Mouse (Mus musculus) bone marrow macrophage, adult 2 months (primary cell): ENCODE data around the gene Methig1. TPM values are rescaled to one million over a fixed set of nuclear protein-coding genes. Genes with fewer than 3 reads are reported as not detected.

Experiments
- H3K27ac ChIP-seq: 2 replicates; pipeline ENCODE4 v1.5.1; 2012; ENCODE audit warnings: low read depth, low read length; ENCODE audit not compliant: insufficient read depth
- H3K4me1 ChIP-seq: 2 replicates; pipeline ENCODE4 v1.6.1; 2012; ENCODE audit warnings: low read length; ENCODE audit not compliant: control insufficient read depth, insufficient read depth
- H3K4me3 ChIP-seq: 2 replicates; pipeline ENCODE4 v1.5.1; 2012; ENCODE audit warnings: mild to moderate bottlenecking, low read length, moderate library complexity; ENCODE audit not compliant: insufficient read depth
- CTCF ChIP-seq: IDR thresholded peaks from 2 replicates; pipeline ENCODE4 v1.5.1; 2012; ENCODE audit warnings: low read depth, mild to moderate bottlenecking, low read length, moderate library complexity
- POLR2A ChIP-seq: IDR thresholded peaks from 2 replicates; pipeline ENCODE4 v1.6.1; 2012; ENCODE audit warnings: mild to moderate bottlenecking, low read depth, low read length, borderline replicate concordance
- polyA plus RNA-seq: library from polyadenylated mRNA; stranded (reverse); fragments of >200 nt; gene quantifications from 2 replicates; pipeline ENCODE4 v1.2.4, GENCODE M21; 2012; ENCODE audit not compliant: missing spikeins, insufficient read depth, insufficient read length

Methig1 gene
- polyA plus RNA-seq, 1 experiment, result not detected

DNA sequence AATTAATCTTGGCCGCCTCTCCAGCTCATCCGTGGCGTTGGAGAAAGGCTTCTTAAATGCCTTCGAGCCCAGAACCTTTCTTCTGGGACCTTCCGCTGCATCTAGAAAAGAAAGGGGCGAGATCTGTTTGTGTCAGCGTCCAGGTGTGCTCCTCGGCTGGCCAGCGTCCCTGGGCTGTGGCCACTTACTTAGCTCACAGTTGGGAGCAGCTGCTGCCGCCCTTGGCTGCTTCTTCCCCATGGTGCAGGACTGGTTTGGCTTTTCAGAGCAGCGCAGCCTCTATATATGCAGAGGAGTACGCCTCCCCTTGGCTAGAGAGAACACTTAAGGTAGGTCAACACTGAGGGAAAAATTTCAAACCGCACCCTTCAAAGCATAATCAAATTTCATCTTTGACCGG lies 71.0 kb downstream of the Methig1 start:
- Histone ChIP-seq H3K4me3 (peak overlapping the region; percentile 70), H3K4me1 (peaks cover 24% of the 10 kb centered on the region), H3K27ac (no peak overlapping the region)
- no peak for TF ChIP-seq POLR2A

DNA sequence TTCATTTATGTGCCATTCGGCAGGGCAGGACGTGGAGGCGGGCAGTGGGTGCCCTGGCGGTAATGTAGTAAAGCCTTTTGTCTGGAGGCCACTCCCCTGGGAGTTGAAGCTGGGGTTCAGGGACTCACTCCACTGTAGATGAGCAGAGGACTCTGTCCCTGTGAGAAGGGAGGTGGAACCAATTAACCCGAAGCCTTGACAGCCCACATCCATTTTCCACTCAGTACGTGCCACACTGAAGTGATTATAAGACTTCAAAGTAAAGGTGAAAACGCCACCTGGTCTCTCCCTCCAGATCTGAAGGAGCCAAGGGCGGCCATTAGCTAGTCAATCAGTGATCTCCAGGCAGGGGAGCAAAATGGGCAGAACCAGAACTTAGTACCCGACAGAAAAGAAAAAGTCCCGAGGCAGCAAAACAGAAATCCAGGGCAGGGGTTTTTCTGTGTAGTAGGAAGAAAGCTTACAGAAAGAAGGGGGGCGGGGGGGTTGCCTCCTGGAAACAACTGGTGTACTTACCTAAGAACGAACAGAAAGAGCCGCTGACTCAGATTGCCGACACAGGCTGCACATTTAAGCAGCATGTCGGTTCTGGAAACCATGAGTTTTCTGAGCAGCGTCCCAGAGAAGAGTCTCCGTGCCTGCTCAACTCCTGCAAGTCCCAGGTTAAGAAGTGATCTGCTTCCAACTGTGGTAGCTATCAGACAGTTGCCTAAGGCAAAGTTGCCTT lies 71.6 kb downstream of the Methig1 start, which contains the start of gene Slc11a2:
Gene Slc11a2, minus strand, starts transcription at position 677 of the 727 bp plus-strand sequence.
- no peak for TF ChIP-seq CTCF
- no peak for TF ChIP-seq POLR2A
- Histone ChIP-seq H3K27ac (no peak within 1 kb of the TSS), H3K4me1 (peaks cover 17% of the 10 kb centered on the region), H3K4me3 (peak within 1 kb of the TSS; percentile 70)

DNA sequence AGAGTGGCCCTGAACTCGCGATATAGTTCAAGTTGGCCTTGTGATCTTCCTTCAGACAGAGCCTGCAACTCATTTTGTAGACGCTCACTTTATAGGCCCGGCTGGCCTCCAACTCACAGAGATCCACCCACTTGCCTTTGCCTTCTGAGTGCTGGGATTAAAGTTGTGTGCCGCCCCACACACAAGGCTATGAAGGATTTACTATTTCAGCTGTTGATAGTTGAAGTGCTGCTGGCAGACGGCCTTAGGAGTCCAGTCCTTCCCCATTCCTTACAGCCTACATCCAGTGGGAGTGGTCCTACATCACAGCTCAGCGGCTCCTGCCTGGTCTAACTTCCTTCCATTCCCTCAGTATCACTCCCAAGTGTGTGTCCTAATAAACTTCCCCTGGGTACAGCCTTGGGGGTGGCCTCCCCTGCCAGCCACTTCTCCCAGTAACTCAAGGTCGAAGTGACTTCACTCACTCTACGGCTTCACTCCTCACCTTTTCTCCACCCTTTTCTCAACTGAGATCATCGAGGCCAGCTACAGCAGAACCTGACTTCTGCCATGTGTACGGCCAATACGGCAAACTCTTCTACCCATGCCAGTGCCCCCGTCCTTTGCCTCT lies 75.5 kb downstream of the Methig1 start:
- TF ChIP-seq CTCF (no peak), POLR2A (no peak)
- Histone ChIP-seq H3K4me3 (no peak overlapping the region), H3K4me1 (peaks cover 12% of the 10 kb centered on the region), H3K27ac (no peak overlapping the region)

DNA sequence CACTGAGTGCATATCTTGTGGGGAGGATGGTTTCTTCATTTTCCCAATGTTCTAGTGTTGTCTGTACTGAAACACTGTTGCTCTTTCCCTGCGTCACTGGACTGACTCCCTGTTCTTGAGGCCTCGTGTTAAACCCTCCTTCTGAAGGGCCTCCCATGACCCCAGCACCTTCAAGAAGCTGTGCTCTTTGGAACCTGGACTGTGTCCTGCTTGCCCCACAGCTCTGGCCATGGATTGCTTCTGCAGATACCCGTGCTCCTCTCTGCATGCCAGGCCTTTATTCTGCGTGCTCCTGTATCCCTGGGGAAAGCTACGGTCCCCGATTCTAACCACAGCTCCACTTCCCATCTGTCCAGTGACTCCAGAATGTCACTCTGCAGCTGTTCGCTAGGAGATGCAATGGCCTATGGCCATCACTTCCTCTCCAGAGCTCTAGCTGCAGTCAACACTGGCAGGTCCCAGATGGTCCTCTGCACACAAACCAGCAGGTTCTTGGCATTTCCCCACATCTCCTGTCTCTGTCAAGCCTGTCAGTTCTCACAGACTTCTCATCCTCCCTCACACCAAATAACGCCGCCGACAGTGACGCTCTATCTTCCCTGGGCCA lies 77.1 kb downstream of the Methig1 start:
- H3K27ac ChIP-seq, result no peak overlapping the region
- H3K4me1 ChIP-seq, result peaks cover 9% of the 10 kb centered on the region
- TF ChIP-seq POLR2A (no peak), CTCF (no peak)
- no peak overlapping the region for H3K4me3 ChIP-seq

DNA sequence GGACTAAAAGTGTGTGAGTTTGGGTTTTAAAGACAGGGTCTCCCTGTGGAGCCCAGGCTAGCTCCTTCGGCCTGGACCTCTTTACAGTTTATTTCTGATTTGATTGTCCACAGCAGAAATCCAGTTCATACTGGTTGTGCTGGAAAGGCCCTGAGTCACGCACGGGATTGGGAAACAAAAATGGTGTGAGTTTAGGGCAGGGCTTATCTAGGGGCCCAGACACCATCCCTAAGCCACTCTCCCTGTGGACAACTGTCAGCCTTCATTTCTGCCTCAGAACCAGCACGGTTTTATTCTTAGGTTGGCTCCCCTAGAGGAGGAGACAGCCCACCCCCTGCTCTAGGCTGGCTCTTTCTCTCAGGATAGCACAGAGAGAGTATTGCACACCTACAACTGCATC lies 80.3 kb downstream of the Methig1 start:
- H3K27ac ChIP-seq, result no peak overlapping the region
- H3K4me3 ChIP-seq, result no peak overlapping the region
- H3K4me1 ChIP-seq, result peaks cover 16% of the 10 kb centered on the region
- TF ChIP-seq CTCF, result no peak
- TF ChIP-seq POLR2A, result no peak

Other genes with a start within 250 kb of the Methig1 start
- 51.1 and 54.6 TPM in 2 replicates for gene Atf1, start 125.3 kb upstream of the Methig1 start, polyA plus RNA-seq
- gene Tmprss12, start 72.3 kb upstream of the Methig1 start, polyA plus RNA-seq, result not detected in 2 replicates
- gene Mettl7a1, start 49.0 kb upstream of the Methig1 start, polyA plus RNA-seq, result 43.3 and 46.4 TPM in 2 replicates
- gene Mettl7a3, start 18.2 kb upstream of the Methig1 start, polyA plus RNA-seq, result not detected in 2 replicates
- not detected in 2 replicates for gene Mettl7a2, start 51 bp downstream of the Methig1 start, polyA plus RNA-seq
- not detected in 2 replicates for gene Higd1c, start 11.4 kb downstream of the Methig1 start, polyA plus RNA-seq
- gene Gm5475, start 69.0 kb downstream of the Methig1 start, polyA plus RNA-seq, result not detected in 2 replicates
- 64.3 and 68.0 TPM in 2 replicates for gene Slc11a2, start 71.9 kb downstream of the Methig1 start, polyA plus RNA-seq
- gene Letmd1, start 115.9 kb downstream of the Methig1 start, polyA plus RNA-seq, result 41.7 and 45.7 TPM in 2 replicates
- 2.2 and 2.8 TPM in 2 replicates for gene Csrnp2, start 142.3 kb downstream of the Methig1 start, polyA plus RNA-seq
- gene Tfcp2, start 198.9 kb downstream of the Methig1 start, polyA plus RNA-seq, result 9.4 and 10.2 TPM in 2 replicates
- gene Pou6f1, start 246.8 kb downstream of the Methig1 start, polyA plus RNA-seq, result 23.4 and 27.0 TPM in 2 replicates